Mouse (Mus musculus): Measurements from ENCODE around the gene Cd2ap.

Cd2ap gene

DNA sequence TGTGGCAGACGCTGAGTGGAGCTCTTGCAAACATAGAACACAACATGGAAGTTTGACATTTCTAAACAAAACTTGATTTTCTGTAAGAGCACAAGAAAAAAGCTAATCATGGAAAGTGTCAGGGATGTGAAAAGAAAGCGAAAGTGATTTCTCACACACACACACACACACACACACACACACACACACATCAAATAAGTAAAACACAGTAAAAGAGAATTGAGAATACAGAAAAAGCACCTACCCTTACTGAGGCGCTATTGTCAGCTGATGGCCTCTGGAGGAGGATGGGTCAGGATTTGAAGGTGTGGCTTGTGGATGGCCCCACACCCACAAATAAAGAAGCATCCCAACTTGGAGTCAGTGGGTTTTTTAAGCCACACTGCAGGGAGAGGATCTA is 19.0 kb downstream of the Cd2ap start:
- DNase-seq: no peak

DNA sequence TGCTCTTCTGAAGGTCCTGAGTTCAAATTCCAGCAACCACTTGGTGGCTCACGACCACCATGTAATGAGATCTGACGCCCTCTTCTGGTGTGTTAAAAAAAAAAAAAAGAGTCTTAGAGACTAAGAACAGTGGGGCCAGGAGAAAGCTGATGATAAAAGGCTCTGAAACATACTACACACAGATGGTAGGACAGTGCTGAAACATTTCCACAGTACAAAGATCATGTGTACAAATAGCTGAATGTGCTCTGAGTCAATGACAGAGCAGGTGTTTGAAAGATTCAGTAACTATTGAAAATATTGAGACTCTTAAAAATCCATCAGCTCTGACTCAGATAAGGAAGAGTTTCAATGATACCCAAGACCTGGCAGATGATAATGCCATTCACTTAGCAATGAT is 29.4 kb downstream of the Cd2ap start:
- DNase-seq: no peak

DNA sequence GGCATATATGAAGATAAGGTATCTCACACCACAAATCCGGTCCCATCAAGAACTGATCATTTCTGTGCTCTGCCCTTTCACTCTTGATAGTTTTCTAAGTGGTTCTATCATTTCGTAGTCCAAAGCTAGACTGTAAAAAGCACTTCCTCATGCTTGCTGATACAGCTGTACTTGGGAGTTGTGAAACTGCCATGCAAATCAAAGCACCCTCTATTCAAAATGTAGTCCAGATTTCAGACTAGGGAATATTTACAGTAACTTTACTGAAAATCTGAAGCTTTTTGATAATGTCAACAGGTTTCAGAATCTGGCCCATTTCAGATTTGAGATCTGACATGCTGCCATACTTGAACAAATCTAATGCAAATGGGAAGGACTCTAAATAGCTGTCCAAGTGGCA is 39.3 kb downstream of the Cd2ap start:
- no peak for DNase-seq

DNA sequence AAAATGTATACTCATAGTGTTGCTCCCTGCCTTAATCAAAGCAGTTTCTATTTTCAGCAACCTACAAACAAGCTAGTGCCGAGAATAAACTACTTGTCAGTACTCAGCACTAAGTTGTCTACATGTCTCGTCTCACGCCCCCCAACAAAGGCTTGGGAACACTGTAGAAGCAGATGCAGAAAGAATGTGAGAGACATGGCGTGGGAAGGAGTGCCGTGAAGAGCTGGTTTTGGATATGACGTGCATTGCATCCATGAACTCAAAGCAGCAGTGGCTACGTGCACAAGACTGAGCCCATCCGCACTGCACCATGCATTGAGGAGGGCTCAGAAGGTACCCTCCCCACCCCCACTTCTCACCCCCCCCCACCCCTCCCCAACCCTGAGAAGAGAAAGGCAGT is 53.7 kb downstream of the Cd2ap start:
- no peak for DNase-seq

DNA sequence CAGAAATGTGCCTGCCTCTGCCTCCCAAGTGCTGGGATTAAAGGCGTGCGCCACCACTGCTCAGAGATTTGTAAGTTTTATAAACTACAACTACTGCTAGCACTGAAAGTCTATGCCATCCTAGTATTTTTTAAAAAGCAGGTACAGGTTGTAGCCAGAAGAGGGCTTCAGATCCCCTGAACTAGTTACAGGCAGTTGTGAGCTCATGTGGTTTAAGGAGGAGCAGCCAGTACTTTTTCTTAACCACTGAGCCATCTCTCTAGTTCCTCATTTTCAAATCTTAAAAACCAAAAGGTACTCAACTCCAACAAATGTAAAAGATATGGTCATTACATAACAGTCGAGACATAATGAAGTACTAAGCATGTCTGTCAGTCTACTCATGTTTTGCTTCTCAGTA is 61.1 kb downstream of the Cd2ap start:
- DNase-seq: no peak

DNA sequence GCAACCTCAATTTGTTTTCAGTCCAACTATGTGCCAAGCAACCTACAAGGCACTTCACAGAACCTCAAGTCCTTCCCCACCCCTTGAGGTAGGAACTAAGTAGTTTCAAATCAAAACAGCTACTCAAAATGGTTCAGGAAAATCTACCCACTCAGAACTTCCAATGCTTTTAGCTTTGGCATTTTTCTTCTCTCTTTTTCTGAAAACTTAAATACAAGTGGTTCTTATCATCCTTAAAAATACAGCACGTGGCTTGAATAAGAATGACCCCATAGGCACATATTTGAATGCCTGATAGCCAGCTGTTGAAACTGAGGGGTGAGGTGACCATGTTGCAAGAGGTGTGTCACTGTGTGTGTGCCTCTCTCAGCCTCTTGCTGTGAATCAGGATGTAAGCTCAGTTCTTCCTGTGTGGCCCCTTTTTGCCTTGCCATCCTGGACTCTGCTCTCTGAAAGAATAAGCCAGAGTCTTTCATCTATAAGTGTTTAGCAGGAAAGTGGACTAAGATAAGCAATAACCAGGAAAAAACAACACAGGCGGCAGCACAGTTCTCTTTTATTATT is 84.0 kb downstream of the Cd2ap start:
- no peak for DNase-seq

DNA sequence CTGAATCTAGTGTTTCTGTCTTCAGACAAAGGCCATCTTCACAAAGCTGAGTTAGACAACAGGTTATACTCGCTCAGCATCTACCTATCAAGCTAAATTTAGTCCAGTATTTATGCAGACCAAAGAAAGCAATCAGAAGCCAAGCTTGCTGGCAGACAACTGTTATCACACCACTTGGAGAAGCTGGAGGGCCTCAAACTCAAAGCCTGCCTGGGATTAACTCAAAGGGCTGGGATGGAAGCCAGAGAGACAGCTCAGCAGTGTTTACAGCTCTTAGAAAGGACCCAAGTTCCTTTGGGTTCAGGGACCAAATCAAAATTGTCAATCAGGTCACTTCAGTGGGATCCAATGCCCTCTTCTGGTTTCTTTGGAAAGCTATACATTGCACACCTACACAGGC is 85.7 kb downstream of the Cd2ap start:
- DNase-seq: no peak

DNA sequence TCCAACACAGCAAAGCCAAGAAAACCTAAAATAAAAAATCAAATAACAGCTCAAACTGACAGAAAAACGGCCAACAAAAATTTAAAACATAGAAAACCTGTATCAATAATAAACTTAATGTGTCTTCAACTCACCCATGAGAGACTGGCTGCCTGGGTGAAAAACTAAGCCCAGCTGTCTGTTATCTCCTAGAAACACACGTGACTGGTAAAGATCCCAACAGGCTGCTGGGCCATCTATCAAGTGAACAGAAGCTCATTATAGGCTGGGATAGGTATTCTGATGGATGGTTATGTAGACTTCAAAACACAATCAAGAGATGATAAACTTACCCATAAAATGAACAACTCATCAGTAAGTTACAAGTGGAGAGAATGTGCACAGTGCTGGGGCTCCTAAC is 86.7 kb downstream of the Cd2ap start:
- DNase-seq: no peak

DNA sequence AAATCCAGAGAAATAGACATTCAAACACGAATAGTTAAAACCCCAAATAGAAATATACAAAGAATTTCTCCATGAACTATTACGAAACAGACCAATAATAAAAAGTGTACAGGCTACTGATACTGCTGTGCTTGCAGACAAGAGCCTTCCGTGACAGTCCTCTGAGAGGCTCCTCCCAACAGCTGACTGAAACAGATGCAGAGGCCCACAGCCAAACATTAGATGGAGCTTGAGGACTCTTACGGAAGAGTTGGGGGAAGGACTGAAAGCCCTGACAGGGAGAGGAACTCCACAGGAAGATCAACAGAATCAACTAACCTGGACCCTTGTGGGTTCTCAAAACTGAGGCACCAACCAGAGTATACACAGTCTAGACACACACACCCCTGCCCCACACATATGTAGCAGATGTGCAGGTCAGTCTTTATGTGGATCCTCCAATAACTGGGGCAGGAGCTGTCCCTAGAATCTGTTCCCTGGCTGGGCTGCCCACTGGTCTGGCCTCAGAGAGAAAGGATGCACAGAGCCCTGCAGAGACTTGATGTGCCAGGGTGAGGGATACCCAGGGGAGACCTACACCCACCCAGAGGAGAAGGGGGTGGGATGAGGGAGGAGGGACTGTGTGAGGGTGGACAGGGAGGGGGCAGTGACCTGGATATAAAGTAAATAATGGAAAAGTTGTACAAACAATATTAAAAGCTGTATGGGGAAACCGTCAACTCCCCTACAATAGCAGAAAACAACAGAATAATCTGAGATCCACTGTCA is 87.6 kb downstream of the Cd2ap start:
- DNase-seq: peak; percentile 21

DNA sequence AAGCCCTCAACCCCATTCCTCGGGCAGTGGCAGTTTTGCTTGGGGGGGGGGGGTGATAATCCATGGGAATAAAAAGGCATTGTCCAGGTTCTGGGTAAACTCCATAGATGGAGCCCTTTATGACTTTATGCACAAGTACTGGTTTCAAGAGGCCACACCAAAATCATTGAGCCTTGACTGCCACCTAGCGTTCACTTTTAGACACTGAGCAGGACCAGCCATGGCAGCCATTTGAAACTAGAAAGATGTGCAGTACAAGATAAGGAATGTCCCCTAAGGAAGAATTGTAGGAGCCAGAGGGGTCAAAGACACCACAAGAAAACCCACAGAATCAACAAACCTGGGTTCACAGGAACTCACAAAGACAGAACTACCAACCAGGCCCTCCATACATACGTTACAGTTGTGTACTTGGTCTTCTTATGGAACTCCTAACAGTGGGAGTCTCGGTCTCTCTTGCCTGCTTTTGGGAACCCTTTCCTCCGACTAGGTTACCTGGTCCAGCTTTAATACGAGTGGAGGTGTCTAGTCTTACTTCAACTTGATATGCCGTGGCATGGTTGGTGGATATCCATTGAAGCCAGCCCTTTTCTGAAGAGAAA is 94.2 kb downstream of the Cd2ap start:
- DNase-seq: peak; percentile 80

DNA sequence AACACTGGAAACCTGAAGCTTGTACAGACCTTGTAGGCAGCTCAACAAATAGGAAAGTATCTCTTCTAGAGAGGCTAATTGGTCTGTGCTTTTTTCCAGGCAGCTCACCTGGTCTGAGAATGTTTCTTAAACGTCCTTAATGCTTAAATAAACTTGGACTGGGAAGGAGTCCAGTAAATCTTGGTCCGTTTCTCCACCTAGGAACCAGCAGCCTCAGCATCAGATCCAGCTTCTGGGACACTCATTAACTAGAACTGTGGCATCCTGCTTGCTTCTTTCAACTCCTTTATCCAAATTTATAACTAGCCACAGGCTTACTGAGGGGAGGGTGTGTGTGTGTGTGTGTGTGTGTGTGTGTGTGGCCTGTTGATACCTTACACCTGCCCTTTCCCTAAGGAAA is 122.7 kb downstream of the Cd2ap start:
- no peak for DNase-seq

DNA sequence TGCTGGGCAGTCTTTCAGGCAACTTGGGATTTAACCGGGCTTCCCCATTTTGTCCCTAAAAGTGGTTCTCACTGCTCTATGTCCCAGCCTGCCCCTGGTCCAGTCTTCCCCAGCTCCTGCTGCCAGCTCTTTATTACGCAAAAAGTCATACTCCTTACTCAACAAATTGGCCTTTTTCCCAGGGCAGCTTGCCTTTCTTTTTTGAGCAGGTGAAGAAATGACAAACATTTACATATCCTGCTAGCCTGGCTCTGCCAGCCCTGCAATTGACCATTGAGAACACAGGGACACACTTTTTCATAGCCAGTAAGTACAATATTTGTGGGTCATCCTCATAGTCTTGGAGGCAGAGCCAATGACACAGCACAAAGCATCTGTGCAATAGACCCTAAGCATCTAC is 124.3 kb downstream of the Cd2ap start:
- DNase-seq: peak; percentile 70

DNA sequence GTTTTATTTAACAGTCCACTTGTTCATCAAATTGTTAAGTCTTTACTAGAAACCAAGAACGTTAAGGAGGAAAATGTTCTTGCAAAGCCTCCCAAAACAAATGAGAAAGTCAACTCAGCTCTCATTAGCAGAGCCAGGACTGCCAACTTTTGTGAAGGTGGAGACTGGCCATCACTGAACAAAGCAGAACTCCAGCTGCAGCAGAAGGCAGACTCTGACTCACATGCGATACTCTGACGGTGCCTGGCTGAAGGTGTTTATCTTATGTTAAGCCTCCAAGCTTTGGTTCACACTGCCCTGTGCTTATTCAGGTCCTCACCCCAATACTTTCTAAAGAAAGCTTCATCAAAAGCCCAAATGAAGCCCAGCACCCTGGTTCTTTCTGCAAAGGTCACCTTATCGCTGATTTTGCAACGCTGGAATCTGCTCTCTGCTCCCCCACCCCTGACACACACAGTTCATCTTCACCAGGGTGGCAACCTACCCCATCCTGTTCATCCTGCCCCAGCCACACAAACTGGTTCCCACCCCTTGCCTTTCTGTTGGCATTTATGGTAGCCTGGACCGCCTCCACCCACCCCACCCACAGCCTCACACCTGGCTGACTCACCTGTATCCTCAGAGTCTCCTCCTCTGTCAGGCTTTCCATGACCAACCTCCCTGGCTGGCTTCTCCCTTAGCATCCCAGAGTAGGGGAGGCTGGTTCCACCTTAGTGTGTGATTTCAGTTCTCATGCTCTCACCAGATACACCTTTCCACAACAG is 130.6 kb downstream of the Cd2ap start:
- DNase-seq: no peak

Measured in lung, postnatal 14 days (tissue).